Mouse (Mus musculus): ENCODE results near the gene Slc25a11.

The Slc25a11 gene

DNA sequence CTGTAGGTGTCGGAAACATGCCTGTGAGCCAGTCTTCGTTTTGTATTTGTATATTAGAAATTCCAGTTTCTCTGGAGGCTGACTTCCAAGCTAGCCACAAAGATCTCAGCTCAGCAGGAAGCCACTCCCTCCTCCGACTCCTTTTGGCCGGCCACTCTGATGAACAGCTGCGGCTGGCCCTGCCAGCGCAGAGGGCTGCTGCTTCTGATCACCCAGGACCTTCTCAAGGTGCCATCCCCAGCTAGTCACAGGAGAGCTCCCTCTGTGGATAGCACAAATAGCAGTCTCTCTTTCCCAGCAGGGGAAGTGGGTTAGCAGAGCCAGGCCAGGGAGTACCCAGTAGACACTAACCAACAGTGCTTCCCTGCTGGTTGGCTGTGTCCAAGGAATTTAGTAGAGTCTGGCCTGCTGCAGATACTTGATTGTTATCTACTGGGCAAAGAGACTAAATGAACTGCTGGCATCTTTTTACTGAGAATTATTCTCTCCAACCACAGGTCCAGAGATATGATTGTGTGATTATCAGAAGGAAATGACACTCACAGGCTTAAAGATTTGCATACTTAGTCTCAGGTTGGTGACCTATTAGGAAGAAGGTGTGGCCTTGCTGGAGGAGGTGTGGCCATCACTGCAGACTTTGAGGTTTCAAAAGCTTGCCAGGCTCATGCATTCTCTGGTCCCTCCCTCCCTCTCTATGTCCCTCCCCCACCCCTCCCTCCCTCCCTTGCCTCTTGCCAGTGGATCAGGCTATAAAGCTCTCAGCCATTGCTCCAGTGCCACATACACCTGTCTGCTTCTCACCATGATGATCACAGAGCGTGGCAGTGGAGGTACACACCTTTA lies 25.1 kb downstream of the Slc25a11 start:
- WGBS: 59% methylated on average over 7 of the region's 7 CpGs

DNA sequence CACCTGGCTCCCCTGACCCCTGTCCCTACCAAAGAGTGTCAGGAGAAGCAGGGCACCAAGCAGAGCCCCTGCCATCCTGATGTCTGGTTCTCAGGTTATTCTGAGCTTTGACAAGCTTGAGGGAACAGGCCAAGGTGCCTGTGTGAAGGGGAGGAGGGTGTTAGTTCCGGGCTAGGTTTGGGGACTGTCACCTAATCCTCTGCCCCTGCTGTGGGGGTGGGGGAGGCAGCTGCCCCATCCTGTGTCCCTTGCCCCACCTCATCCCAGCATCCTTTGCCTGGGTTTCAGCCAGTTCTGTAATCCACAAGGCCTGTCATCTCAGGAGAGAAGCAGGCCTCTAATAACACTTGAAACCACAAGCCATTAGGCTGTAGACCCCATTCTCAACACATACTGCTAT lies 28.2 kb downstream of the Slc25a11 start, which contains the start of gene Chrne:
Chrne (minus strand) TSS at position 116 of the 400 bp plus-strand sequence.
- 57% methylated on average over 1 of the region's 1 CpGs for WGBS

DNA sequence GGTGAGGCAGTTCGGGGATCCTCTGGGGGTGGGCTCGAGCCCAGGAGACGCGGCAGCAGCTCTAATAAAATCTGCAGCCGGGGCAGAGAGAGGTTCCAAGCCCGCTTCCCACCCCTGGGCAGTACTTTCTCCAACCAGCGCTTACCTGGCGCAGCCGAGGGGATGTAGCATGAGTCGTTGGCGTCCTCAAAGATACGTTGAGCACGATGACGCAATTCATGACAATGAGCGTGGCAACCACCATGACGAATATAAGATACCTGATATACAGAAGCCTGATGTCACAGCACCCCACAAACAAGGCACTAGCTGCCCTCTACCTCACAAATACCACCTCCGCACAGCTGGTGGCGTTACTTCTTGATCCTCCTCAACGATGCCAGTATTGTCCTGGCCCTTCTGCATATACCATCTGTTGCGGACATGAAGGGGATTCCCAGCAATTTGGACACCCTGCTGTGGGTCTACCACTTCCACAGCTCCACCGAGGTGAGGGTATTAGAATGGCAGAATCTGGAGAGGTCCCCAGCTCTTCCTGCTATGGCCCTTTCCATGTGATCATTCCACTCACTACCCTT lies 31.7 kb downstream of the Slc25a11 start, which contains the start of gene 4930544D05Rik:
4930544D05Rik (plus strand) TSS at position 333 of the 578 bp plus-strand sequence.
- 44% methylated on average over 21 of the region's 21 CpGs for WGBS

DNA sequence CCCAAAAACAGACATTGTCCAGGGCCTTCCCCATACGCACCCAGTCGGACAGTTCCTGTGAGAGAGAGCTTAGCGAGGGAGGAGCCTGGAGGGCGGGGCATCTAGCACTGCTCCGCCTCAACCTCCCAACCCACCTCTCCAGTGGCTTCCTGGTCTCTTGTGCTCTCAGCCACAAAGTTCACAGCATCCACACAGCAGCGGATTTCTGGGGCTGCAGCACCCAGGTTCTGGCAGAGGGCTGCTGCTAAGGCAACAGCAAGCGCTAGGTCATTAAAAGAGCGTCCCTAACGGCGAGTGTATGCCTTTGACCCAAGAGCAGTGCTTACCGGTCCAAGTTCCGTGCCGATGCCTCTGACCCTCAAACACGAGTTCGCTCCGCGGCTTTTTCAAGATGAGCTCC lies 32.2 kb downstream of the Slc25a11 start:
- WGBS: 17% methylated on average over 17 of the region's 17 CpGs

DNA sequence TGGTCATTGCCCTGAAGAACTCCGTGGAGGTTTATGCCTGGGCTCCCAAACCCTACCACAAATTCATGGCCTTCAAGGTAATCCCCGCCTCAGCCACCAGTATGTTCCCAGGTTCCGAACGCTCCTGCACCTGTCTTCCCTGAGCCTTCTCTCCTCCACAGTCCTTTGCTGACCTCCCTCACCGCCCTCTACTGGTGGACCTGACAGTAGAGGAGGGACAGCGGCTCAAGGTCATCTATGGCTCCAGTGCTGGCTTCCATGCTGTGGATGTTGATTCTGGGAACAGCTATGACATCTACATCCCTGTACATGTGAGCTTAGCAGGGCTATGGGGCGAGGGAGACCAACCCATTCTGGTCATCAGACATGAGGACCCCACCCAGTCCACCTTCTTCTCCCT lies 34.8 kb downstream of the Slc25a11 start:
- 82% methylated on average over 7 of the region's 7 CpGs for WGBS

DNA sequence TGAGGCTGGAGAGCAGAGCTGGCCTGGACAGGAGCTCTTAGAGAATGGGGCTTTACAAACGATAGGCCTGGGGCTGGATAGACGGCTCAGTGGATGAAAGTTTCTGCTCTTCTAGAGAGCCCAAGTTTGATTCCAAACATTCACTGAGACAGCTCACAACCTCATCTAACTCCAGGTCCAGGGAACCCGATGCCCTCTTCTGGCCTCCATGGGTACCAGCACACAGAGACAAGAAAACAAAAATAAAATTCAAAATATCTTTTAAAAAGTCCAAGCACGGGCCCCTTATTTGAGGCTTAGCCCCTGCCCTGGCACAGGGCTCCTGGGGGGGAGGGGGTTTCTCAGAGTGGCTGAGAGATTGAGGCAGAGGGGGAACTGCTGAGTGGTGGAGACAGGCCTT lies 36.5 kb downstream of the Slc25a11 start:
- 76% methylated on average over 4 of the region's 4 CpGs for WGBS

DNA sequence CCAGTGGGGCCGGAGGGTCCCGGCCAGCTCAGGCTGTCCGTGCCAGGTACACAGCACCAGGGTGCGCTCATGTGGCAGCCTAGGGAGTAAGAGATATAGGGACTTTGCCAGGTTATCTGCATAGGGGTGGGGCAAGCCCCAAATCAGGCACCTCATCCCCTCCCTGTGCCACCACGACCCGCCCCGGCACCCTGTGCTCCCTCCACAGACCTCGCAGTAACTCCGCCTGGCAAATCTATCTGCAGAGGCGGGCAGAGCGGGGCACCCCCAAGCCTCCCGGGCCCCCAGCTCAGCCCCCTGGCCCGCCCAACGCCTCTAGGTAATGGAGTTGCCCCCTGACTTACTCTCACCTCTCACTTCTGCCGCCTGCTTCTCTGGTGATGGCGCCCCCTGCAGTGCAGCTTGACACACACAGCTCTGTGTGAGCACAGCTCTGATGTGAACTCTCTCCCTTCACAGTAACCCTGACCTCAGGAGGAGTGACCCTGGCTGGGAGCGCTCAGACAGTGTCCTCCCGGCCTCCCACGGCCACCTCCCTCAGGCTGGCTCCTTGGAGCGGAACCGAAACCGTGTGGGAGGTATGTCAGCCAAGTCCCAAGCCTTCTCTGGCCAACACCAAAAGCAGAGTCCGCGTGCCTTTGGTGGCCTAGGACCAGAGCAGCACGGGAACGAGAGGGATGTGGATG lies 38.8 kb downstream of the Slc25a11 start:
- WGBS: 88% methylated on average over 26 of the region's 26 CpGs

DNA sequence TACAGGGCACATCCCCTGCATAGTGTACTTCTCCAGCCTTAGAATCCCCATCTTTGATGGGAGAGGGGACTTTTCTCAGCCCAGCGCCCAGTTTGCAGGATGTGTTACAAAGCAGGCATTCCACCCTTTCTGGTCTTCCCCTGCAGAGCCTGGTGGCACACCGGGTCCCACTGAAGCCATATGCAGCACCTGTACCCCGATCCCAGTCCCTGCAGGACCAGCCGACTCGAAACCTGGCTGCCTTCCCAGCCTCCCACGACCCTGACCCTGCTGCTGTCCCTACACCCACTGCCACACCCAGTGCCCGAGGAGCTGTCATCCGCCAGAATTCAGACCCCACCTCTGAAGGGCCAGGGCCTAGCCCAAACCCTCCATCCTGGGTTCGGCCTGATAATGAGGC lies 39.7 kb downstream of the Slc25a11 start:
- 86% methylated on average over 9 of the region's 9 CpGs for WGBS

DNA sequence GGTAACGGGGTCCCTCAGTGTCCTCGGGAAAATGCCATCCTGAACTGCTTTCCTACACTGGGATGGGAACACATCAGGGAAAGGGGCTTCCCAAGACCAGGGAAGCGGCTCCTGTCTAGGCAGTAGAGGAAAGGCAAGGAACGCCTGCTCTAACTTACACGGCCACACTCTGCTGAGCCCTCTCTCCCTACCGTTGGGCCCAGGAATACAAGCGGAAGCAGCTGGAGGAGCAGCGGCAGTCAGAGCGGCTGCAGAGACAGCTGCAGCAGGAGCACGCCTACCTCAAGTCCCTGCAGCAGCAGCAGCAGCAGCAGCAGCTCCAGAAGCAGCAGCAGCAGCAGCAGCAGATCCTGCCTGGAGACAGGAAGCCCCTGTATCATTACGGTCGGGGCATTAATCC lies 40.6 kb downstream of the Slc25a11 start:
- WGBS: 74% methylated on average over 12 of the region's 12 CpGs

DNA sequence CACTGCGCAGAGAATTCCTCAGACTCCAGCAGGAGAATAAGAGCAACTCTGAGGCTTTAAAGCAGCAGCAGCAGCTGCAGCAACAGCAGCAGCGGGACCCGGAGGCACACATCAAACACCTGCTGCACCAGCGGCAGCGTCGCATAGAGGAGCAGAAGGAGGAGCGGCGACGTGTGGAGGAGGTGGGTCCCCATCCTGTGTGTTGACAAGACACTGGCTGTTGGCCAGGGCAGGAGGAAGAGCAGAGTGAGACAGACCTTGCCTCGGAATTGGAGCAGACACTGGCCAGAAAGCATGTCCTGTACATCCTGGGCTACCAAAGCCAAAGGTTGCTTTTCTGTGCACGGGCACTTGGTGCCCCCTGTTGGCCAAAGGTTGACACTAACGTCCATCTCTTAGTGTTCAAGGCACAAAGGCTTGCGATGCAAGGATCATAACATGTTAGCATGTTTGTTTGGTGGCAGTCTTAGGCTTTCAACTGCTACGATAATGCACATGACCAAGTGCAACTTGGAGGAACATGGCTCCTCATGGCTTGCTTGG lies 42.2 kb downstream of the Slc25a11 start:
- 46% methylated on average over 14 of the region's 14 CpGs for WGBS

DNA sequence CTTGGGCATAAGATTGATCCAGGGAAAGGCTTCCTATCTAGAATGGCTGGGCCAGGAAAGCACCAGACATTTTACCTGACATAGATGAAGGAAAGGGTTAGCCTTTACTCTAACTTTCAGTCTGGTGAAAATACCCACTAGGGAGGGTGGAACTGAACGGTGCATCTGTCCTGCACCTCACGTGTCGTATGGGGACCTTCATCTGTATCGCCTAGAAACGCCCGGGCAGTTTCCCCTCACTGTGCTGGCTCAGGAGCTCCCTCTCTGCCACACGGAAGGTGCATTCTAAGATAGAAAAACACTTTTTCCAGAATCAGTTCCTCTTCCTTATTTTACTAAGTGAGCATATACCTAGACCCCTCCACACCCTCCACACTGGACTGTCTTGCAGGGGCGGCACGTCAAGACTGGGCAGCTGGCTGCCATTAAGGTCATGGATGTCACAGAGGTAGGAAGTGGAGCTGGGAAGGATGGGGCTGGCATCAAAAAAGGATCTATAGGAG lies 48.8 kb downstream of the Slc25a11 start:
- 76% methylated on average over 9 of the region's 9 CpGs for WGBS

DNA sequence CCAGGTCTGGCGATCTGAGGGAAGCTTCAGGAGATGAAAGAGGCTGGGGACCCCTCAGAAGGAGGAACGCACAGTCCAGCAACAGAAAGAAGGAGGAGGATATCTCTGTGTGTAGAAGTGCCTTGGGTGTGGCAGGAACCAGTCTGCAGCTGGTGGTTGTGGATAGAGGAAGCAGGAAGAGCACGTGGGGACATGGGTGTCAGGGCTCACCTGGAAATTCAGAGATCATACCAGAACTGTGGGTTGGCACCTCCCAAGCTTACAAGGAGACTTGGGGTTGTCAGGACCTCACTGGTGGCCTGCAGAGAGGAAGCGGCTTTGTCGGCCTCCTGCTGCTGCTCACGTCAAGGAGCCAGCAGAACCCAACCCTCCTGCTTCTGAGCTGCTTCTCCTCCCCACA lies 50.0 kb downstream of the Slc25a11 start:
- 72% methylated on average over 6 of the region's 6 CpGs for WGBS

DNA sequence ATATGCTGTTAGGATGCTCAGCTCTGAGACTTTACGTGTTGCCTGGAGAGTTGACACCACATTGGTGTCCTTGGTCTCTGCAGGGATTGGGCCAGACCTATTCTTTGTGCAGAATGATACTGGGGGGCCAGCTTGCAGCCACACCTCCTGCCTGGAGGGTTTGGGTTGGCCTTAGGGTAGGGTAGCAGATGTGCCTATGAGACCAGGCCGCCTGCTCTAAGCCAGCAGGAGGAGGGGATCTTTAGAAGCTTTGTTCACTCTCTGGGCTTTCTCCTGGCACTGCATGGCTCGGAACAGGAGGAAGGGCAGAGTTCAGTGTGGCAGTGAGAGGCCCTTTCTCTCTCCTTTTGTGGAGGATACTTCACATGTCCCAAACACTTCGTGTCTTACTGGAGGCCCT lies 51.2 kb downstream of the Slc25a11 start:
- WGBS: 63% methylated on average over 4 of the region's 4 CpGs

DNA sequence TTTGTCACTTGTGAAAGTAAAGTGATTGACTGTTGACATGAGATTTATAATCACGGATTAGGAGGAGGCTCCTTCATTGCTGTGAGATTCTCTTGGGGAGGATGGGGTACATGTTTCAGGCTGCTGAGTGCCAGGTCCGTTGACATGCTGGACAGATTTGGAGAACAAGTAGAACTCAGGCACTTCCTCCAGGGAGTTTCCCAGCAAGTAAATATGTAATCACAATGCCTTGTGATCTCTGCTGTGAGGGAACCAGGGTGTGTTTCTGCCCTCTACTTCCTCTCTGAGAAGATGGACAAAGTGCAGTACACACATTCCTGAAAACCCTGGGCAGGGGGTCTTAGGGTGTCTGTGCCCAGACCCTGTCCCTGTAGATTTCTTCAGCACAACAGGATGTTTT lies 51.6 kb downstream of the Slc25a11 start:
- WGBS: 41% methylated on average over 2 of the region's 2 CpGs

DNA sequence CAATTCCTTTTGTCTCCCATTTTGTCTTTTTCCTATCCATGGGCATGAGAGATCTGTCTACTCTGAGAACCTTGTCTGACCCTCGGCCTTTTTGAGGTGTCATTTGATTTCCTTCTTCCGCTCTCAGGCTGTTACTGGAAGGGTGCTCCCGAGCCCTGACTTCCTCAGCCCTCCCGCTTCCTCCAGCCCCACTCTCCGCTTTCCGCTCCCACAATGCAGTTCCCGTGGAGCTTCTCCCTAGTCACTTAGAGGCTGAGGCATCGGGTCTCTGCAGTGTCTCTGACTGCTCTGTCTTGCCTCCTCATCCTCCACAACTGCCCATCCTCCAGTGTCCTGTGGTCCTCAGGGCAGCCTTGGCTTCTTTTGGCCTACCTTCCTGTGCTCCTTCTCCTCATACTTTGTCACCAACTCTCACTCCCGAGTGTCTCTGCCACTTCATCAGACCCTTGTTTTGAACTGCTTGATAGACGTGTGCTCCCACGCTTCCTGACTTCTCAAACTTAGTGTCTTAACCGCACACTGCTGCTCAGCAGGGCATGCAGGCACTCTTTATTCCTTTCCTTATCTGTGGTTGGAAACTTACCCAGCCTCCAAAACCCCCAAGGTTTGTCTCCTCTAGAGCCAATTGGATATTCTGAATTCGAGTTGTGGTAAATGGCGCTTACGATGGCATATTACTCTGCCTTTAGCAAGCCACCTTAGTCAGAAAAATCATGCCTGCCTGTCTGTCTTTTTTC lies 52.9 kb downstream of the Slc25a11 start:
- 75% methylated on average over 15 of the region's 15 CpGs for WGBS
